Mouse (Mus musculus) thymus, postnatal 25 days (tissue): ENCODE measurements around the gene Zfp599.

Experiments used
- DNase-seq: peaks from one replicate; pipeline ENCODE4 v3.0.0; 2022

Zfp599 gene

DNA sequence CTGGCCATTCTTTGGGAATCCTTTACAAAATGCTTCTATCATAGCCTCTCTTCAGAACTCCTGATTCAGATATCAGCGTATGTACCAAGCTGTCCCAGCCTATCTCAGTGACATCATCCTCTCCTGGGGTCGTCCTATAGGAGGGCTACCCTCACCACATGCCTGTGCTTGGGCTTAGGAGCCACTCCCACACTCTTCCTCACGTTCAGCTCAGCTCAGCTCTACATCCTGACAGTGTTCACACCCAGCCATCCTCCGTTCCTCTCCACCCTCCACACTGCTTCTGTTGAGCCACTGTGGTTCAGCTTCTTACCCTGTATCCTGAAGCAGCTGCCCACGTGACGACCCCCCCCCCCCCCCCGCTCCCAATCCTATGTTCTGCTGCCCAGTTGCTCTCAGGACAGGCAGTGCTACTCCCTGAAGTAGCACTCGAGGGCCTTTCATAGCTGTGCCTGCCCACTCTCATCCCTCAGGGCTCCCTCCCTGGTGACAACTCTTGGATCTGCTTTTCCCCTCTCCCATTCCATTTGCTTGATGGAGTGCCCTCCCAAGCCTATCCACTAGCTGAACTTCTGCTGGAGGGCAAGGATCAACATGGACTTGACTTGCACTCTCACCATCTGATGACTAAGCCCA is 41.7 kb downstream of the Zfp599 start:
- no peak for DNase-seq

GRCm38 (mm10) chr9:22216705-22217104 is 43.0 kb downstream of the Zfp599 start:
- DNase-seq, result no peak

DNA sequence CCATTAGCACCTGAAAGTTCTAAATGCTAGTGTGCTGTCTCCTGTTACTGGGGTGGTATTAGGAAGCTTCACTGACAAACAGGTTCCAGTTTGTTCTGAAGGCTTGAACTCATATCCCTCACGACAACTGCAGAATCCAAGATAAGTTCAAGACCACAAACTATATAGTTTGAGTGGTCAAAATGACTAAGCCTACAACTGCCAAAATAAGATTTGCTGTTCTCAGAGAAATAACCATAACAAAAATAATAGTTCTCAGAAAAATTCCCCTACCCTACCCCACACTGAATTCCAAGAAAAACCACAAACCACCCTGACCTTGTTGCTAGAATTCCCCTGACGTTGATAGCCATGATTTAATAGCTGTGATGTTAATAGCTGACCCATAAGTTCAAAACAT is 45.1 kb downstream of the Zfp599 start:
- no peak for DNase-seq

DNA sequence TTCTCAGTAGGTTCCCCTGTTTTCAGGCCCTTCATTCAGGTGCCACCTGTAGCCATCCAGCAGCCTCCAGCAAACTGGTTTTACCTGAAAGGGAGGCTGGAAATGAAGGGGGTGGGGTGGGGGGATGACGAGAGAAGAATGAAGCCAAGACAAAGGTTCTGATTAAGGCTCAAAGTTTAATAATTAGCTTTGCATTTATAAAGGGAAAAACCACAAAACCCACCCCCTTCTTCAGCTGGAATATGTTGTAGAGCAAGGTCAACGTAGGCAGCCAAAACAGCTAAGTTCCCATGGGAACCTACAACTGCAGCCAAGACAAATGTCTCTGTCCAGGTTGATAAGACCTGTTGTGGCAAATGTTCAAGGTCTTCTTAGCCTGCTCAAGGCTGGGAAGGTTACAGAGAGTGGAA is 45.9 kb downstream of the Zfp599 start:
- DNase-seq, result no peak
